Mouse (Mus musculus) embryo, embryonic 10 days (tissue): ENCODE data around the gene Cdkl5.

ENCODE experiments used
- DNase-seq: peaks from one replicate; pipeline ENCODE4 v3.0.0-alpha.2; 2015; ENCODE audit warnings: low spot score

The Cdkl5 gene

DNA sequence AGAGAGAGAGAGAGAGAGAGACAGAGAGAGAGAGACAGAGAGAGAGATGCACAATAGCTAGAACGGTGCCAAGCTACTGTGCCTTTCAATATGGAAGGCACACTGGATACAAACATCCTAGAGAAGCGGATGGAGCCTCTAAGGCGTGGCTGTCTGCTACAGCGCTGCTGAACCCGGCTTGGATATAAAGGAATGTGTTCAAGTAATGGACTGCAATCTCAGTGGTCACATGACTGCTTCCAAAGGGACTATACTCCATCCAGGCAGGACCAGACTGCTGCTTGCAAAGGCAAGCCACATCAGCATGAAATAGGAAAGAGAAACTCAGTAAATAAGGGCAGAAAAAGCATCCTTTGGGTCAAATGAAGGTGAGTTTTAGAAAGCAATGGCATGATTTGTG is 258.9 kb downstream of the Cdkl5 start, which contains the start of gene Ppef1:
Ppef1 (minus strand) TSS at position 116 of the 400 bp plus-strand sequence.
- DNase-seq: no peak
